Mouse (Mus musculus) cerebellum, postnatal 14 days (tissue): ENCODE measurements around the gene Ambra1.
A peak's percentile ranks its signal among the peaks of the same experiment; 100 is the strongest.
"Not testable (repeated sequence)": the region's sequence is repeated elsewhere in the genome, so short reads cannot be mapped to it uniquely, and the experiment has no call there.

ENCODE experiments used
- DNase-seq, 2 experiments: peaks; one replicate each; pipeline ENCODE4 v3.0.0; 2021; ENCODE audit warnings: mixed read lengths in 2 of 2

Ambra1 gene

GRCm38 (mm10) chr2:91729971-91730821 lies at the start of gene Ambra1:
Ambra1 (plus strand) TSS chr2:91730134.
- DNase-seq = peak; percentile 87 to 91

GRCm38 (mm10) chr2:91682850-91683249 lies 47.1 kb upstream of the Ambra1 start:
- DNase-seq = peak; percentile 54 to 76

- DNase-seq = no peak
These were observed 46.0 kb upstream of the Ambra1 start for GRCm38 (mm10) chr2:91683919-91684318.

GRCm38 (mm10) chr2:91689452-91689851 lies 40.5 kb upstream of the Ambra1 start:
- DNase-seq = peak in 1 of 2 experiments; percentile 20

- DNase-seq = no peak
These were observed 34.3 kb upstream of the Ambra1 start for GRCm38 (mm10) chr2:91695436-91696224.

- DNase-seq = no peak
These were observed 33.7 kb upstream of the Ambra1 start for GRCm38 (mm10) chr2:91696225-91696590.

- no peak for DNase-seq
These were observed 30.7 kb upstream of the Ambra1 start for GRCm38 (mm10) chr2:91699225-91699624.

GRCm38 (mm10) chr2:91701366-91701765 lies 28.6 kb upstream of the Ambra1 start:
- peak in 1 of 2 experiments; percentile 39 for DNase-seq

GRCm38 (mm10) chr2:91705736-91706135 lies 24.2 kb upstream of the Ambra1 start:
- DNase-seq = no peak

GRCm38 (mm10) chr2:91706456-91706855 lies 23.5 kb upstream of the Ambra1 start:
- no peak for DNase-seq

- DNase-seq = no peak
These were observed 21.6 kb upstream of the Ambra1 start for GRCm38 (mm10) chr2:91708361-91708760.

GRCm38 (mm10) chr2:91710272-91711234 lies 19.4 kb upstream of the Ambra1 start, which contains the start of the genes Atg13 and Harbi1:
Atg13 (minus strand) TSS chr2:91710576.
Harbi1 (plus strand) TSS chr2:91710852.
- peak; percentile 93 to 96 for DNase-seq

GRCm38 (mm10) chr2:91711256-91711925 lies 18.5 kb upstream of the Ambra1 start:
- no peak for DNase-seq

GRCm38 (mm10) chr2:91714921-91715320 lies 15.0 kb upstream of the Ambra1 start:
- no peak for DNase-seq

- no peak for DNase-seq
These were observed 11.7 kb upstream of the Ambra1 start for GRCm38 (mm10) chr2:91718276-91718675.

- no peak for DNase-seq
These were observed 6.6 kb upstream of the Ambra1 start for GRCm38 (mm10) chr2:91723382-91723781.

- DNase-seq = no peak
These were observed 6.0 kb upstream of the Ambra1 start for GRCm38 (mm10) chr2:91723951-91724350.

GRCm38 (mm10) chr2:91724716-91725115 lies 5.2 kb upstream of the Ambra1 start:
- DNase-seq = no peak

GRCm38 (mm10) chr2:91725476-91725875 lies 4.5 kb upstream of the Ambra1 start:
- not testable (repeated sequence) for DNase-seq

- DNase-seq = no peak
These were observed 2.9 kb upstream of the Ambra1 start for GRCm38 (mm10) chr2:91727011-91727410.

GRCm38 (mm10) chr2:91729571-91729970 lies 363 bp upstream of the Ambra1 start:
- no peak for DNase-seq

GRCm38 (mm10) chr2:91735221-91735620 lies 5.3 kb downstream of the Ambra1 start:
- no peak for DNase-seq
